Mouse (Mus musculus): Measurements from ENCODE around the gene Ltb4r2.

Gene Ltb4r2

GRCm38 (mm10) chr14:55761163-55761562 is at the start of gene Ltb4r2:
Gene Ltb4r2, plus strand, starts transcription at chr14:55761428.
- in situ Hi-C loops (cut with MboI; ENCODE audit: low sequenced_read_pairs), result no loop called here

- in situ Hi-C loops (cut with MboI; ENCODE audit: low sequenced_read_pairs), result no loop called here
Observed at GRCm38 (mm10) chr14:55711786-55712185, 49.4 kb upstream of the Ltb4r2 start.

- in situ Hi-C loops (cut with MboI; ENCODE audit: low sequenced_read_pairs), result no loop called here
Observed at GRCm38 (mm10) chr14:55713007-55713728, 48.1 kb upstream of the Ltb4r2 start.

- in situ Hi-C loops (cut with MboI; ENCODE audit: low sequenced_read_pairs), result no loop called here
Observed at GRCm38 (mm10) chr14:55713729-55714122, 47.5 kb upstream of the Ltb4r2 start, which contains the start of gene Tgm1. Gene Tgm1, minus strand, starts transcription at chr14:55713926.

GRCm38 (mm10) chr14:55714893-55715292 is 46.3 kb upstream of the Ltb4r2 start:
- in situ Hi-C loops (cut with MboI; ENCODE audit: low sequenced_read_pairs), result no loop called here

- in situ Hi-C loops (cut with MboI; ENCODE audit: low sequenced_read_pairs), result no loop called here
Observed at GRCm38 (mm10) chr14:55716271-55716670, 45.0 kb upstream of the Ltb4r2 start.

GRCm38 (mm10) chr14:55716884-55717283 is 44.3 kb upstream of the Ltb4r2 start:
- in situ Hi-C loops (cut with MboI; ENCODE audit: low sequenced_read_pairs), result no loop called here

GRCm38 (mm10) chr14:55719737-55720136 is 41.5 kb upstream of the Ltb4r2 start:
- in situ Hi-C loops (cut with MboI; ENCODE audit: low sequenced_read_pairs), result no loop called here

GRCm38 (mm10) chr14:55720666-55721065 is 40.6 kb upstream of the Ltb4r2 start:
- in situ Hi-C loops (cut with MboI; ENCODE audit: low sequenced_read_pairs), result no loop called here

GRCm38 (mm10) chr14:55721076-55721475 is 40.2 kb upstream of the Ltb4r2 start:
- in situ Hi-C loops (cut with MboI; ENCODE audit: low sequenced_read_pairs), result no loop called here

- in situ Hi-C loops (cut with MboI; ENCODE audit: low sequenced_read_pairs), result no loop called here
Observed at GRCm38 (mm10) chr14:55721700-55722437, 39.4 kb upstream of the Ltb4r2 start, which contains the start of gene Rabggta. Gene Rabggta, minus strand, starts transcription at chr14:55722263.

GRCm38 (mm10) chr14:55722438-55722945 is 38.7 kb upstream of the Ltb4r2 start:
- in situ Hi-C loops (cut with MboI; ENCODE audit: low sequenced_read_pairs), result no loop called here

- in situ Hi-C loops (cut with MboI; ENCODE audit: low sequenced_read_pairs), result no loop called here
Observed at GRCm38 (mm10) chr14:55723433-55723832, 37.8 kb upstream of the Ltb4r2 start.

GRCm38 (mm10) chr14:55724411-55724871 is 36.8 kb upstream of the Ltb4r2 start:
- in situ Hi-C loops (cut with MboI; ENCODE audit: low sequenced_read_pairs), result no loop called here

GRCm38 (mm10) chr14:55726261-55726660 is 35.0 kb upstream of the Ltb4r2 start:
- in situ Hi-C loops (cut with MboI; ENCODE audit: low sequenced_read_pairs), result no loop called here

GRCm38 (mm10) chr14:55727889-55728685 is 33.1 kb upstream of the Ltb4r2 start:
- in situ Hi-C loops (cut with MboI; ENCODE audit: low sequenced_read_pairs), result no loop called here

GRCm38 (mm10) chr14:55730116-55730515 is 31.1 kb upstream of the Ltb4r2 start:
- in situ Hi-C loops (cut with MboI; ENCODE audit: low sequenced_read_pairs), result no loop called here

GRCm38 (mm10) chr14:55730531-55731032 is 30.6 kb upstream of the Ltb4r2 start:
- in situ Hi-C loops (cut with MboI; ENCODE audit: low sequenced_read_pairs), result no loop called here

GRCm38 (mm10) chr14:55733889-55734288 is 27.3 kb upstream of the Ltb4r2 start:
- in situ Hi-C loops (cut with MboI; ENCODE audit: low sequenced_read_pairs), result no loop called here

- in situ Hi-C loops (cut with MboI; ENCODE audit: low sequenced_read_pairs), result no loop called here
Observed at GRCm38 (mm10) chr14:55734869-55735268, 26.4 kb upstream of the Ltb4r2 start.

GRCm38 (mm10) chr14:55735334-55735733 is 25.9 kb upstream of the Ltb4r2 start:
- in situ Hi-C loops (cut with MboI; ENCODE audit: low sequenced_read_pairs), result no loop called here

Data from CH12F3 (cell line).